Mouse (Mus musculus) embryonic fibroblast, embryonic 13.5 days (primary cell): ENCODE data around the gene Amz1. TPM values are rescaled to one million over a fixed set of nuclear protein-coding genes. Genes with fewer than 3 reads are reported as not detected.

ENCODE experiments used
- H3K27ac ChIP-seq: 2 replicates; pipeline ENCODE4 v1.5.1; 2012; ENCODE audit warnings: low read length, control low read depth, inconsistent platforms; ENCODE audit not compliant: insufficient read depth
- H3K4me1 ChIP-seq: 2 replicates; pipeline ENCODE4 v1.6.1; 2011; ENCODE audit warnings: low read length; ENCODE audit not compliant: control insufficient read depth, insufficient read depth
- H3K4me3 ChIP-seq: 2 replicates; pipeline ENCODE4 v1.5.1; 2011; ENCODE audit warnings: mild to moderate bottlenecking, control low read depth, low read length; ENCODE audit not compliant: insufficient read depth
- CTCF ChIP-seq: IDR thresholded peaks from 2 replicates; pipeline ENCODE4 v1.5.1; 2011; ENCODE audit warnings: mild to moderate bottlenecking, control low read depth, low read length, moderate library complexity, borderline replicate concordance; ENCODE audit not compliant: insufficient read depth
- POLR2A ChIP-seq: IDR thresholded peaks from 2 replicates; pipeline ENCODE4 v1.6.1; 2011; ENCODE audit warnings: low read depth, mild to moderate bottlenecking, control low read depth, low read length, moderate library complexity
- polyA plus RNA-seq: library from polyadenylated mRNA; stranded (reverse); fragments of >200 nt; gene quantifications from 2 replicates; pipeline ENCODE4 v1.2.4, GENCODE M21; 2011; ENCODE audit warnings: low read depth; ENCODE audit not compliant: missing spikeins, insufficient read length

Gene Amz1
- polyA plus RNA-seq, 1 experiment, result 0.44 TPM

DNA sequence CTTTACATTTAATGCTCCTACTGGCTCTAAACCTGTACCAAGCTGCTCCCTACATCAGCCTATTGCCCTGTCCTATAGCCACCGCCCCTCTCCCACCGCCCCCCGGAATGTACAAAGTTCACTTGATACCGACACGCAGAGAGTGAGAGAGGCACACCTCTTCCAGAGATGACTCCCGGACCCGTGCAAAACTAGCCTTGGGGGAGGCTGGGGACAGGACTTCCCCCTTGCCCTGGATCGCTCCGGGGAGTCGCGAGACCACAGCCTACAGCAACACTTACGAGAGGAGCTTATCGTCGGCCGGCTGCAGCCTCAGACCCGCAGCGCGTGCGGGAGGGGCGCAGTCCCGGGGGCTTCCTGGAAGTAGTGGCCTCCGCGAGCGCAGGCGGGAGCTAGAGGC, 22.3 kb upstream of the Amz1 start:
- Histone ChIP-seq H3K27ac (peak overlapping the region; percentile 59), H3K4me1 (0 out of 2 replicates have a peak, but pooled peaks cover 4% of the 10 kb centered on the region), H3K4me3 (peak overlapping the region; percentile 79)
- TF ChIP-seq CTCF (no peak), POLR2A (no peak)

DNA sequence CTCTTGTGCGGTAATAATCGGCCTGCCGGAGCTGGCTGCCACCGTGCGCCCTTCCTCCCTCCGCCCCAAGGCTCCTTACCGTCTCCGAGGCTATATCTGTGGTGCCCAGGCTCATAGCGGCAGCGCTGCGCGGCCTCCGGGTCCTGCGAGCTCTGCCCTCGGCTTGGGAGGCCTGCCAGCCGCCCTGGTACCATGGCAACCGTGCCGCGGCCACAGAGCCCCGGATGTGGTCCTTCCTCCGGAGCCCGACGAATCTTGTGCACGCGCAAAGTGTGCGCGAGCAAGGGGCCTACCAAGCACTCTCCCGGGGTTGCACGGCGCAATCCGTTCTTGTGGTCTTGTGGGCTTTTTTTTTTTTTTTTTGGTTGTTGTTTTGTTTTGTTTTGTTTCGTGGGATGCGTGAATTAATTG, 21.8 kb upstream of the Amz1 start, which contains the start of gene Iqce:
TSS of gene Iqce (minus strand) at position 276 of the 411 bp plus-strand sequence.
- Histone ChIP-seq H3K4me1 (0 out of 2 replicates have a peak, but pooled peaks cover 4% of the 10 kb centered on the region), H3K4me3 (peak within 1 kb of the TSS; percentile 79), H3K27ac (peak within 1 kb of the TSS; percentile 59)
- peak; percentile 69 for TF ChIP-seq POLR2A
- TF ChIP-seq CTCF, result no peak

DNA sequence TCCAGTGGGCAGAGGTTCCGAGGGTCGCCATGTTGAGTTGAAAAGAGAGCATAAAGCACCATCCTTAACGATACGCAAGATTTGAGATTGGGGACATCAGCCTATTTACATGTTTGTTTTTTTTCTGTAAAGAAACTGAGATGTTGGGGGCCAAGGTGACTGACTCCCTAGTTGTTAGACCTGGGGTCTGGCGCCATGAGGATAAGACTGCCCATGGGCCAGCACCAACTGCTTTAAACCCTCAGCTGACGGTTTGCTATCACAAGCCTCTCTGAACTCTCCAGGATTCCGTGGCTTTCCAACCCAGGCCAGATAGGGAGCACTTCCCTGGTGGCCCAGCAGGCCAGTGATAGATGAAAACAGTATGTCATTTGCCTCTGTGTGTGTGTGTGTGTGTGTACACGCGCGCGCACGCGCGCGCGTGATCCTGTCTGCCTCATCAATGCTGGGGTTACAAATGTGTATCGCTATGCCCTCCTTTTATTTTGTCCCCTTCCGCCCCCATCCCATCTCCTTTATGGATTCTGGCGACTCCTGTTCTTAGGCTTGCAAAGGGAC, 21.2 kb upstream of the Amz1 start:
- Histone ChIP-seq H3K4me1 (0 out of 2 replicates have a peak, but pooled peaks cover 4% of the 10 kb centered on the region), H3K27ac (peak overlapping the region; percentile 2; the same call in 1 of the 2 replicates), H3K4me3 (no peak overlapping the region)
- TF ChIP-seq CTCF, result no peak
- TF ChIP-seq POLR2A, result no peak

DNA sequence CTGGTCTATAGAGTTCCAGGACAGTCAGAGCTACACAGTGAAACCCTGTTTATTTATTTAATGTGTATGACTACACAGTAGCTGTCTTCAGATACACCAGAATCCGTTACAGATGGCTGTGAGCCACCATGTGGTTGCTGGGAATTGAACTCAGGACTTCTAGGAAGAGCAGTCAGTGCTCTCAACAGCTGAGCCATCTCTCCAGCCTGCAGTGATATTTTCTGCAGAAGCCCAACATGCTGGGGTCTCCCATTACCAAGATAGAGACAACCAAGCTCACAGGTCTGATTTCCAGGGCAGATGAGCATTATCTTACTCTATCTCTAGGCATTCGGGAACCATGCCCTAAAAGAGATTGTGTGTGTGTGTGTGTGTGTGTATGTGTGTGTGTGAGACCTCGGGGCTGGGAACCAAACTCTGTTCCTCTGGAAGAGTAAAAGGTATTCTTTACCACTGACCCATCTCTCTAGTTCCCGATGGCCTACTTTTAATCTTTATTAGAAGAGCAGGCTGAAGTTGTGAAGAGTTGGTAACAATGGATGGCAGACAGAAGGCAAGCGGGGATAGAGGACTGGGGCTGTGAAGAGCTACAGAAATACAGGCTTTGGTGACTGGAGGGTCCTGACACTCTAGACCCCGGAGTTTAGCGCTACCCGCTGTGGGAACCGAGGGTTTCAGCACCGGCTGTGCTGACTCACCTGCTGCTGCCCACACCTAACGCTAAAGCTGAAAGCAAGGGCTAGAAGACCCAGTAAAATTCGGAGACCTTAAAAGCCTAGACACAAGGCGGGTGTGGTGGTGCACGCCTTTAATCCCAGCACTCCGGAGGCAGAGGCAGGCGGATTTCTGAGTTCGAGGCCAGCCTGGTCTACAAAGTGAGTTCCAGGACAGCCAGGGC, 20.2 kb upstream of the Amz1 start:
- H3K27ac ChIP-seq, result peak overlapping the region; percentile 71
- TF ChIP-seq POLR2A (0 out of 2 replicates have a peak, but pooled peaks have one; percentile 11), CTCF (no peak)
- H3K4me3 ChIP-seq, result no peak overlapping the region; the same call in 1 of the 2 replicates
- 0 out of 2 replicates have a peak, but pooled peaks cover 4% of the 10 kb centered on the region for H3K4me1 ChIP-seq

DNA sequence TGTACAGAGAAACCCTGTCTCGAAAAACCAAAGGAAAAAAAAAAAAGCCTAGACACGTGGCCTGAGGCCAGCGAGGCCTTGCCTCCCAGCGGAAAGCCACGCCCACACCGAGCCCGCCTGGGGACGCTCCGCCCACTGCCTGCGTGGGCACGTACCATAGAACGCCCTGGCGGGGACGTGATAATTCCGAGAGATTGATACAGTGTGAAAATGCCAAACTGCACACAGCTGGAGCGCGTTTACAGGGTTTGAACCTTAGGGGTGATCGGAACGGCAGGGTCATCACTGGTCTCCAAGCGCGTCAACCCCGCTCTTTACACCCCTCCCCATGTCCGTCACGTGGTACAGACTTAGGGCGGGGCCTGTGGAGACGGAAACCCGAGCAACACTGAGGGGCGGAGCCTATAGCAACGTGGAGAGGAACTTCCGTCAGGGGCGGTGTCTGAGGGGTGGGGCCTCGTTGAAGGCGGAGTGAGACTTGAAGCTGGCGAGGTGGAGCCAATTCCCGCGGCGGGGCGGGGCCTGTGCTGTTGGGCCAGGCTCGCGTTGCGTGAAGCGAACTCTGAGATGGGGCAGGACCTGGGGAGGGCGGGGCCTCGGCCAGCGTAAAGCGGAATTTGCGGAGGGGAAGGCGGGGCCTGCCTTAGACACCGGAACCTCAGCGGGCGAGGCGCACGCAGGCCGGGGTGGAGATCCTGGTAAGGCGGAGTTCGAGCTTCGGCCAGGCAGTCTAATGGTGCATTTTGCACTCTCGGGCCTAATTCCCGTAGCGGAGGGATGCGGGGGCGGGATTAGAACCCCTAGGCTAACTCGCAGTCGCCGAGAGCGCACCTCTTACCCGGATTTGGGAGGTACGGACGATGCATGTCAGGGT, 19.3 kb upstream of the Amz1 start, which contains the start of gene Brat1:
TSS of gene Brat1 (plus strand) at position 634 of the 874 bp plus-strand sequence.
- Histone ChIP-seq H3K27ac (peak within 1 kb of the TSS; percentile 91), H3K4me1 (0 out of 2 replicates have a peak, but pooled peaks cover 4% of the 10 kb centered on the region)

DNA sequence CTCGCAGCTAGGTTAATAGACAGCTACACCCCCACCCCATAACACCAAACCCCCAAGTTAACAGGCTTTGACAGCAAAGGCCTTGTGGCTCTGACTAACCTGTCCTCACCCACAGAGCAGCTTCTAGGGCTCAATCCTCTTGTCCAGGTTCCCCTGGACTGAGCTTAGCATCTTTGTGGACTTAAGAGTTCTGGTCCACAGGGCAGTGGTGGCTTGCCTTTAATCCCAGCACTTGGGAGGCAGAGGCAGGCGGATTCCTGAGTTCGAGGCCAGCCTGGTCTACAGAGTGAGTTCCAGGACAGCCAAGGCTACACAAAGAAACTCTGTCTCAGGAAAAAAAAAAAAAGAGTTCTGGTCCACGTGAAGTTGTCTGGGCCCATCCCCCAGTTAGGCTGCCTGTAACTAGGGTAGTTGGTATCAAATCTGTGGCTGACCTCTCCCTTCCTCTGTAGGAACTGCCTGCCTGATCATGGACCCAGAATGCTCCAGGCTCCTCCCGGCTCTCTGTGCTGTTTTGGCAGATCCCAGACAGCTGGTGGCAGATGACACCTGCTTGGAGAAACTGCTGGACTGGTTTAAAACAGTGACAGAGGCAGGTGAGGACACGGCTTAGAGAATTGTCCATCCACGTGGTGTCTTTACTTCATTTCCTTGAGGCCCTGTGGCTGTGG, 18.3 kb upstream of the Amz1 start:
- H3K4me3 ChIP-seq, result peak overlapping the region; percentile 58
- peak overlapping the region; percentile 62 for H3K27ac ChIP-seq
- TF ChIP-seq POLR2A, result no peak
- no peak for TF ChIP-seq CTCF
- 0 out of 2 replicates have a peak, but pooled peaks cover 4% of the 10 kb centered on the region for H3K4me1 ChIP-seq

More for the DNA sequence above, 19.3 kb upstream of the Amz1 start, which contains the start of gene Brat1:
- peak within 1 kb of the TSS; percentile 58 for H3K4me3 ChIP-seq
- TF ChIP-seq POLR2A, result peak; percentile 91
- no peak for TF ChIP-seq CTCF

DNA sequence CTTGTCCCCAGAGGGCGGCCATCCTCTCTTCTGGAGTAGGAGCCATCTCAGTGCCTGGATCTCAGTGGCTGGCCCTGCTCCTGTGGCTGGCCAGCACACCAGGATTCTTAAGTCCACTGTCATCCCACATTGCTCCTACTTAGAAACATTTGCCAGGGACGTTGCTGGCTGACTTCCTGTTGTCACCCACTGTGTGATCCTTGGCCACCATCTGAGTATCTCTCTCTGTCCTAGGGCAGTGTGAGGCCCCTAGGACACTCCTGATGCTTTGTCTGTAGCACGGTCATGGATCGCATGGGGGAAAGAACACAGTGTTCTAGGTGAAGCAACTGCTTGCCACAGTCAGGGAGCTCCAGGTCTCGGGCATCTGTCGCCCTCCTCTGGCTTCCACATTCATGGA, 13.6 kb upstream of the Amz1 start:
- TF ChIP-seq POLR2A, result no peak
- TF ChIP-seq CTCF, result no peak
- Histone ChIP-seq H3K4me1 (0 out of 2 replicates have a peak, but pooled peaks cover 4% of the 10 kb centered on the region), H3K27ac (no peak overlapping the region), H3K4me3 (no peak overlapping the region)

DNA sequence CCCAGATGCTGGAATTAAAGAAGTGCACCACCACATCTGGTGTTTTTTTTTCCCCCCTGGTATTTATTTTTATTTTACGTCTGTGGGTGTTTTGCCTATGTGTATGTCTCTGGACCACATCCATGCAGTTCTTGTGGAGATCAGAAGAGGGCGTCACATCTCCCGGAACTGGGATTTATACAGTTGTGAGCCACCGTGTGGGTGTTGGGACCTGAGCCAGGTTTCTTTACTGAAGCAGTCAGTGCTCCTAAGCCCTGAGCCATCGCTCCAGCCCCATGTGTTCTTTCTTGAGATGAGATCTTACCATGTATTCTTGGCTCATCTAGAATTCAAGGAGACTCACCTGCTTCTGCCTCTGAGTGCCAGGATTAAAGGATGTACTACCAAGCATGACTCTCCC, 12.9 kb upstream of the Amz1 start:
- TF ChIP-seq POLR2A, result no peak
- no peak for TF ChIP-seq CTCF
- no peak overlapping the region for H3K4me3 ChIP-seq
- H3K4me1 ChIP-seq, result 0 out of 2 replicates have a peak, but pooled peaks cover 2% of the 10 kb centered on the region
- no peak overlapping the region for H3K27ac ChIP-seq
